Mouse (Mus musculus): ENCODE data around the gene Gm3327.
"Not testable (repeated sequence)": the region's sequence is repeated elsewhere in the genome, so short reads cannot be mapped to it uniquely, and the experiment has no call there.

Gm3327 gene

GRCm38 (mm10) chr14:44123551-44123950, at the start of gene Gm3327:
Gene Gm3327 (plus strand): TSS chr14:44123851.
- not testable (repeated sequence) for DNase-seq (ENCODE audit: low spot score)

- not testable (repeated sequence) for DNase-seq (ENCODE audit: low spot score)
Observed at GRCm38 (mm10) chr14:44077785-44078341, 45.8 kb upstream of the Gm3327 start.

GRCm38 (mm10) chr14:44086588-44086987, 37.1 kb upstream of the Gm3327 start:
- not testable (repeated sequence) for DNase-seq (ENCODE audit: low spot score)

- DNase-seq (ENCODE audit: low spot score), result not testable (repeated sequence)
Observed at GRCm38 (mm10) chr14:44087535-44087934, 36.1 kb upstream of the Gm3327 start.

- DNase-seq (ENCODE audit: low spot score), result not testable (repeated sequence)
Observed at GRCm38 (mm10) chr14:44091524-44091923, 32.1 kb upstream of the Gm3327 start.

- DNase-seq (ENCODE audit: low spot score), result not testable (repeated sequence)
Observed at GRCm38 (mm10) chr14:44094445-44094844, 29.2 kb upstream of the Gm3327 start.

- not testable (repeated sequence) for DNase-seq (ENCODE audit: low spot score)
Observed at GRCm38 (mm10) chr14:44100030-44100429, 23.6 kb upstream of the Gm3327 start.

- not testable (repeated sequence) for DNase-seq (ENCODE audit: low spot score)
Observed at GRCm38 (mm10) chr14:44102354-44102753, 21.3 kb upstream of the Gm3327 start, which contains the start of gene Ear2. Gene Ear2 (plus strand): TSS chr14:44102654.

- no peak for DNase-seq (ENCODE audit: low spot score)
Observed at GRCm38 (mm10) chr14:44110981-44111380, 12.7 kb upstream of the Gm3327 start.
